Mouse (Mus musculus) liver, embryonic 16.5 days (tissue): ENCODE data around the gene Kdm5b. TPM values are rescaled to one million over a fixed set of nuclear protein-coding genes. Genes with fewer than 3 reads are reported as not detected.

Experiments
- ATAC-seq: fragments of 200-750 bp; cut with Nextera tagmentation; 2 replicates; pipeline ENCODE4 v1.8.0; 2017; ENCODE audit warnings: low read depth, mild to moderate bottlenecking, moderate number of reproducible peaks, moderate library complexity
- H3K27ac ChIP-seq: fragments of 300-500 bp; sonication (generic); 2 replicates; pipeline ENCODE4 v1.5.1; 2014; ENCODE audit warnings: mild to moderate bottlenecking, low read length
- H3K27me3 ChIP-seq: fragments of 300-500 bp; sonication (generic); 2 replicates; pipeline ENCODE4 v1.6.1; 2014; ENCODE audit warnings: low read depth, low read length, mixed read lengths; ENCODE audit not compliant: control insufficient read depth, insufficient read depth
- H3K36me3 ChIP-seq: fragments of 300-500 bp; sonication (generic); 2 replicates; pipeline ENCODE4 v1.6.1; 2014; ENCODE audit warnings: mild to moderate bottlenecking; ENCODE audit not compliant: control insufficient read depth, insufficient read depth
- H3K4me1 ChIP-seq: fragments of 300-500 bp; sonication (generic); 2 replicates; pipeline ENCODE4 v1.6.1; 2014; ENCODE audit warnings: low read depth, low read length, mixed read lengths; ENCODE audit not compliant: control insufficient read depth
- H3K4me2 ChIP-seq: fragments of 300-500 bp; sonication (generic); 2 replicates; pipeline ENCODE4 v1.6.1; 2014; ENCODE audit warnings: low read depth, low read length, mixed read lengths
- H3K4me3 ChIP-seq: fragments of 300-500 bp; sonication (generic); 2 replicates; pipeline ENCODE4 v1.5.1; 2014; ENCODE audit warnings: low read depth, mild to moderate bottlenecking, low read length
- H3K9ac ChIP-seq: fragments of 300-500 bp; sonication (generic); 2 replicates; pipeline ENCODE4 v1.6.1; 2014; ENCODE audit warnings: low read depth, low read length
- H3K9me3 ChIP-seq: fragments of 300-500 bp; sonication (generic); replicated peaks from 2 replicates; pipeline ENCODE4 v1.6.1; 2016; ENCODE audit warnings: low read length; ENCODE audit not compliant: control insufficient read depth
- WGBS: fragments of 180-500 bp; shearing (Covaris S2); extraction: QIAGEN DNeasy Blood & Tissue Kit; methylation state at CpG from one replicate; pipeline ENCODE4 v1.1.7; 2014; ENCODE audit not compliant: insufficient replicate concordance; 5-methylcytosine and 5-hydroxymethylcytosine counted together
- polyA plus RNA-seq: library from polyadenylated mRNA; unstranded; fragments of >200 nt; fragmentation: Nextera tagmentation; extraction: Ambion mirVana; gene quantifications from 2 replicates; pipeline ENCODE4 v1.2.1, GENCODE M21; 2015

Gene Kdm5b
- polyA plus RNA-seq, 1 experiment from 2014 or later = 5.6 TPM

DNA sequence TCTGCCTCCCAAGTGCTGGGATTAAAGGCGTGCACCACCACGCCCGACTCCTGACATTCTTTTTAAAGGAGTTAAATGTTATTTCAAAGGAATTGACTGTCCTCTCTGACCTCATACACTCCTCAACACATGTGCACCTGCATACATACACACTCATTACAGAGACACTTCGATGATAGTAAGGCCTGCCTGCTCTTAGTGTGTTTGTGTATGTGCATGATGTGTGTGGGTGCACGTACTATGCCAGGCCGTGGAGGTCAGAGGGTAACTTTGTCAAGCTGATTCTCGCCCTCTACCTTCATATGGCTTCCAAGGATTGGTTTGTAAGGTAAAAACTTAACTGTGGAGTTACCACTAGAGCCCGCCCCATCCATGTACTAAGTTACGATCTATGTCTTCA is 10.2 kb downstream of the Kdm5b start:
- peaks cover 6% of the 10 kb centered on the region; the same call in 1 of the 2 replicates for H3K4me1 ChIP-seq
- WGBS = 70% methylated on average over 9 of the region's 9 CpGs
- ATAC-seq = no peak

DNA sequence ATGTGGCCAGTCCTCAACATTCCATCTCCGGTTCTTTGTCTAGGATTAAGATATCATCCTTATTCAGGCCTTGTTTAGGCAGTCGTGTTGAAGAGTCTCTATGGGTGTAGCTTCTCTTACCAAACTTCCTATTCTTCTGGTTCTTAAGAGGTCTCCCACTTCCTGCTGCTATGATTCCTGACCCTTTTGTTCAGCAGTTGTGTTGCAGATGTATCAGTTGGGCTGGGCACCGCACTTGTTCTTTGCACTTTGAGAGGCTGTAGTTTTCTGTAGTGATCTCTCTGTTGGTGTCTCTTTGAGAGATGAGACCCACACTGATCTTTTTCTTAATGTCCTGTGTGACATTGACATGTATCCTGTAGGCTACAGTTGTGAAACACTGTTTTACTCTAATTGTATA is 10.7 kb downstream of the Kdm5b start:
- Histone ChIP-seq H3K9ac (no peak overlapping the region), H3K4me2 (no peak overlapping the region), H3K9me3 (no peaks in the 10 kb centered on the region), H3K4me1 (peaks cover 6% of the 10 kb centered on the region; the same call in 1 of the 2 replicates), H3K27me3 (no peaks in the 10 kb centered on the region), H3K27ac (no peak overlapping the region), H3K36me3 (no peaks in the 10 kb centered on the region), H3K4me3 (no peak overlapping the region)
- 51% methylated on average over 3 of the region's 3 CpGs for WGBS
- no peak for ATAC-seq

More for the DNA sequence above, 10.2 kb downstream of the Kdm5b start:
- Histone ChIP-seq H3K36me3 (no peaks in the 10 kb centered on the region), H3K9me3 (no peaks in the 10 kb centered on the region), H3K9ac (no peak overlapping the region), H3K4me3 (no peak overlapping the region), H3K27me3 (no peaks in the 10 kb centered on the region), H3K27ac (no peak overlapping the region), H3K4me2 (no peak overlapping the region)

DNA sequence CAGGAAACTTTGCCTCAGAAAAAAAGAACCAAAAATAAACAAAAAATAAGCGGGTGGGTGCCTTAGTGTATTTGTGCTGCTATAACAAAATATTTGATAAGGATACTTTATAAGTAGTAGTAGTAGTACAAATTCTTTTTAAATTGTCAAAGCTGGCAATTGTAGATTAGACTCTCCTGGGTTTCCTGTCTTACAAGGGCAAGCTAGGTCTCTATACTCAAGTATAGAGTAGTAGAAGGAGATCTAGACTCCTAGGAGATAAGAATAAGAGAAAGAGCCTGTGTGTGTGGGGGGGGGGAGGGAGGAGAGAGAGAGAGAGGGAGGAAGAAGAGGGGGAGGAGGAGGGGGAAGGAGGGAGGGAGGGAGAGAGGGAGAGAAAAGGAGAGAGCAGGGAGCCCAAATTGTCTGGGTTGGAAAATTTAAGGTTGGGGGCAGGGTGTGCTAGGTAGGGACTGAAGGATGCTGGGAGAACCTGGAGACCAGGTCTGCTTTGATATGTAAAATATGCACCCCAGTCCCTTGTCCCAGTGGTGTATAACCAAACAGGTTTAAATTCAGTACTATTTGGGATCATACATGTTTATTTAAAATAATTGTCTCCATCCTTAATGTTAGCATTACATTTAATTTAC is 13.4 kb downstream of the Kdm5b start:
- Histone ChIP-seq H3K4me2 (no peak overlapping the region; the same call in 1 of the 2 replicates), H3K4me3 (no peak overlapping the region), H3K27ac (no peak overlapping the region), H3K9ac (no peak overlapping the region), H3K27me3 (no peaks in the 10 kb centered on the region), H3K36me3 (no peaks in the 10 kb centered on the region), H3K4me1 (peaks cover 6% of the 10 kb centered on the region; the same call in 1 of the 2 replicates), H3K9me3 (no peaks in the 10 kb centered on the region)
- peak; percentile 48; the same call in 1 of the 2 replicates for ATAC-seq
- WGBS = 25% methylated on average over 1 of the region's 1 CpGs

DNA sequence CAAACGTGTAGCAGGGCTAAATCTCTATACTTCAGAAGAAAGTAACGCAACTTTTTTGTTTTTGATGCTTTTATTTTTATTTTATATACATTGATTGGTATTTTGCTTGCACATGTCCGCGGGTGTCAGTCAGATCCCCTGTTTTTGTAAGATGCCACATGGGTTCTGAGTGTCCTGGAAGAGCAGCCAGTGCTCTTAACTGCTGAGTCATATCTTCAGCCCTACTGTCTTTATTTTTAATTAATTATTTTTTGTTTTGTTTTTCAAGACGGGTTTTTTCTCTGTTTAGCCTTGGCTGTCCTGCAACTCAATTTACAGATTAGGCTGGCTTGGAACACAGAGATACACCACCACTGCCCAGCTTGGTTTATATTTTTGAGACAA is 14.0 kb downstream of the Kdm5b start:
- 44% methylated on average over 5 of the region's 5 CpGs for WGBS
- Histone ChIP-seq H3K9ac (no peak overlapping the region), H3K9me3 (no peaks in the 10 kb centered on the region), H3K27ac (no peak overlapping the region), H3K4me1 (peaks cover 6% of the 10 kb centered on the region; the same call in 1 of the 2 replicates), H3K36me3 (no peaks in the 10 kb centered on the region), H3K4me3 (no peak overlapping the region), H3K27me3 (no peaks in the 10 kb centered on the region), H3K4me2 (no peak overlapping the region)
- ATAC-seq = no peak

DNA sequence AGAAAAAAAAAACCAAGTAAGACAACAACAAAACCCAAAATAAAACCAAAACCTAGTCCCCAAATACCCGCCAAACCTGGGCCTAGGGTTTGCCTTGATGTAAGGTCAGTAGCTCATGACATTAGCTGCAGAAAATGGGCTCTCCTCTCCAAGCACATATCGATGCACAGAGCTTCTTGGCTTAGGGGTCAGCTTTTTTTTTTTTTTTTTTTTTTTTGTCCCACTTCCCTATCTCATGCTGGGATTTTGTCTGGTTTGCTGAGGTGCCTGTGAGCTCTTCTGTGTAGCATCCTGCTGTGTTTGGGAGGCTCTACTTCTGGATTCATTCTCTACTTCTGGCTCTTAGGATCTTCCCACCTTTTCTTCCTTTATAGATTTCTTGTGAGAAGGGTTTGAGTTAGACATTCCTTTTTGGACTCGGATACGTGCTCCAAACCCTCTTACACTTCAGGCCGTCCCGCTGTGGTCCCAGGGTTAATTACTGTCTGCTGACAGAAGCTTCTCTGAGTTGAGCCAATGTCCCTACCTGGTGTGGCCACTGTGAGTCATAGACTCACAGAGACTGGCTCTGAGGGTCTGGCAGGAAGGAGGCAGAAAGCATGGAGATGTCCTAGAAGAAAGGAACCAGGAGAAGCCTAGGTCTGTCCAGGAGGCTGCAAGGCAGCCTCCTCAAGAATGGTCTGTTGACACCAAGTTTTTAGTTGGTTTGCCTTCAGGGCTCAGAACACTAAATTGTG is 17.6 kb downstream of the Kdm5b start:
- WGBS = 72% methylated on average over 6 of the region's 6 CpGs
- no peak for ATAC-seq
- Histone ChIP-seq H3K4me3 (no peak overlapping the region), H3K9me3 (no peaks in the 10 kb centered on the region), H3K27me3 (no peaks in the 10 kb centered on the region), H3K4me1 (peaks cover 6% of the 10 kb centered on the region; the same call in 1 of the 2 replicates), H3K27ac (no peak overlapping the region), H3K36me3 (no peaks in the 10 kb centered on the region), H3K9ac (no peak overlapping the region), H3K4me2 (no peak overlapping the region)

DNA sequence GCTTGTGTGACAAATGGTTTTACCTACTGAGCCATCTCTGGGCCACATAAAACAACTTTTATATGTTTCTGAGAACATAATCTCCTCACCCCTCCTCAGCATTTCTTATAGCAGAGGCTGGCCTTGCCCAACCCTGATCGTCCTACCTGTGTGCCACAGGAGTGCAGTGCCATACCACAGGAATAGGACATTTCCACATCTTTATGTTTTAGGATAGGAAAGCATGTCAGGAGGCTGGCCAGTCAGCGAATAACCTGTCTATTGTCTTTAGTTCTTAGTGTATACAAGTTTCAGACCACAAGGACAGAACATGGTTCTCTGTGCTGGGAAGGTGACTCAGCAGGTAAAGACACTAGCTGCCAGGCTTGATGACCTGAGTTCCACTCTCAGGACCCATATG is 20.8 kb downstream of the Kdm5b start:
- no peaks in the 10 kb centered on the region for H3K9me3 ChIP-seq
- 77% methylated on average over 2 of the region's 2 CpGs for WGBS
- H3K4me1 ChIP-seq = peaks cover 4% of the 10 kb centered on the region; the same call in 1 of the 2 replicates
- ATAC-seq = no peak
- H3K9ac ChIP-seq = no peak overlapping the region
- H3K27me3 ChIP-seq = no peaks in the 10 kb centered on the region
- no peak overlapping the region for H3K27ac ChIP-seq
- H3K4me2 ChIP-seq = no peak overlapping the region
- H3K4me3 ChIP-seq = no peak overlapping the region
- no peaks in the 10 kb centered on the region for H3K36me3 ChIP-seq

DNA sequence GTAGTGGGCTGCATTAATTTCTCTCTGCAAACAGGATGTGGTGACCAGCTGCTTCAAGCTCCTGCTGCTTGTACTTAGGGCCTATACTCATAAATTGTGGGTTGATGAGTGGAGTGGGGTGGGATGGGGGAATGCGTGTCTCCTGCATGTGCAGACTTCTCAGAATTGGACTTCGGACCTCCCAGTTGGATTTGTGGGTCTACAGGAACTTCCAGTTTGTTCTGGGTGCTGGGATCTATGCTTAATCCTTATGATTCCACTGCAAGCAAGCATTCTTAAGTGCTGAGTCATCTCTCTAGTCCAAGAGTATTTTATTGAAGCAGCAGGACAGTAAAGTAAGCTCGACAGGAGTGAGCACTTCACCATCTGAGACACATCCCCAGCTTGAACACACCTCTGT is 23.6 kb downstream of the Kdm5b start:
- ATAC-seq = no peak
- Histone ChIP-seq H3K36me3 (no peaks in the 10 kb centered on the region), H3K27me3 (no peaks in the 10 kb centered on the region), H3K4me3 (no peak overlapping the region), H3K27ac (no peak overlapping the region), H3K4me2 (no peak overlapping the region), H3K4me1 (peaks cover 4% of the 10 kb centered on the region; the same call in 1 of the 2 replicates), H3K9ac (no peak overlapping the region), H3K9me3 (no peaks in the 10 kb centered on the region)
- 38% methylated on average over 3 of the region's 3 CpGs for WGBS

DNA sequence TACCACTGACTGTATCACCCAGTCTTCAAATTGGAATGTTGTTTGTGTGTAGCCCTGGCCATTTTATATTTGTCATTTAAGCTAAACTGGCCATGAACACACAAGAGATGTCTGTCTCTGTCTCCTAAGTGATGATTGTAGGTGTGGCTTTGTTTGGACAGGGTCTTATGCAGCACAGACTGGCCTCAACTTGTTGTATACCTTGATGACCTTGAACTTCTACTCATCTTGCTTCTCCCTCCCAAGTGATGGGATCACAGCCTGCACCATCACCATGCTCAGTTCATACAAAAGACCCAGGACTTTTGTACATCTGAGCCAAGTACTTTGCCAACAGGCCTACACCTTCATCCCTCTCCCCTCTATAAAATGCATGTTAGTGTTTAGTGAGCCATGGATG is 29.7 kb downstream of the Kdm5b start:
- no peaks in the 10 kb centered on the region for H3K27me3 ChIP-seq
- no peaks in the 10 kb centered on the region for H3K9me3 ChIP-seq
- no peak overlapping the region for H3K27ac ChIP-seq
- no peak overlapping the region for H3K4me2 ChIP-seq
- no peak overlapping the region for H3K4me3 ChIP-seq
- ATAC-seq = no peak
- no peak overlapping the region for H3K9ac ChIP-seq
- no peaks in the 10 kb centered on the region for H3K4me1 ChIP-seq
- no peaks in the 10 kb centered on the region for H3K36me3 ChIP-seq

DNA sequence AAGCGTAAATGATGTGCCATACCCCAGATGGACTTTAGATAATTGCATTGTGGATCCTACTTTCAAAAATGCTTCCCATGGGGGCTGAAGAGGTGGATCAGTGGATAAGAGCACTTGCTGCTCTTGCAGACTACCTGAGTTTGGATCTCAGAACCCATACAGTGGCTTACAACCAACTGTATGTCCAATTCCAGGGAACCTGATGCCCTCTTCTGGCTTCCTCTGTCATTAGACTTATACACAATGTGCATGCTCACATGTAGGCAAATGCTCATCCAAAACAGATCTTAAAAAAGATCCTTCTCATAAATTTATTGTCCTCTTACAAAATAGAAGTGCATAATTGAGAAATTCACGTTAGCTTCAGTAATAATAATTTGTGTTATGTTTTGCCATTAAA is 31.8 kb downstream of the Kdm5b start:
- Histone ChIP-seq H3K27me3 (no peaks in the 10 kb centered on the region), H3K4me3 (no peak overlapping the region), H3K4me1 (no peaks in the 10 kb centered on the region), H3K36me3 (no peaks in the 10 kb centered on the region), H3K27ac (no peak overlapping the region), H3K9me3 (no peaks in the 10 kb centered on the region), H3K4me2 (no peak overlapping the region), H3K9ac (no peak overlapping the region)
- WGBS = 74% methylated on average over 2 of the region's 2 CpGs
- ATAC-seq = no peak
